Mouse (Mus musculus) neural tube, embryonic 13.5 days (tissue): ENCODE results near the gene Shb. TPM values are rescaled to one million over a fixed set of nuclear protein-coding genes. Genes with fewer than 3 reads are reported as not detected.

Experiments
- ATAC-seq: fragments of 200-750 bp; cut with Nextera tagmentation; 2 replicates; pipeline ENCODE4 v1.8.0; 2017; ENCODE audit warnings: low read depth, mild to moderate bottlenecking, moderate TSS enrichment, moderate library complexity
- H3K27ac ChIP-seq: fragments of 300-500 bp; sonication (generic); replicated peaks from 2 replicates; pipeline ENCODE4 v1.5.1; 2015; ENCODE audit warnings: moderate library complexity, mild to moderate bottlenecking, inconsistent platforms
- H3K27me3 ChIP-seq: fragments of 300-500 bp; sonication (generic); 2 replicates; pipeline ENCODE4 v1.6.1; 2015; ENCODE audit warnings: mild to moderate bottlenecking, inconsistent platforms
- H3K36me3 ChIP-seq: fragments of 300-500 bp; sonication (generic); 2 replicates; pipeline ENCODE4 v1.6.1; 2015; ENCODE audit warnings: mild to moderate bottlenecking, inconsistent platforms
- H3K4me1 ChIP-seq: fragments of 300-500 bp; sonication (generic); replicated peaks from 2 replicates; pipeline ENCODE4 v1.6.1; 2015; ENCODE audit warnings: inconsistent platforms
- H3K4me2 ChIP-seq: fragments of 300-500 bp; sonication (generic); 2 replicates; pipeline ENCODE4 v1.6.1; 2015; ENCODE audit warnings: inconsistent platforms, mild to moderate bottlenecking, moderate library complexity
- H3K4me3 ChIP-seq: fragments of 300-500 bp; sonication (generic); 2 replicates; pipeline ENCODE4 v1.5.1; 2015; ENCODE audit warnings: mild to moderate bottlenecking, inconsistent platforms
- H3K9ac ChIP-seq: fragments of 300-500 bp; sonication (generic); 2 replicates; pipeline ENCODE4 v1.6.1; 2015; ENCODE audit warnings: moderate library complexity, mild to moderate bottlenecking, inconsistent platforms
- H3K9me3 ChIP-seq: fragments of 300-500 bp; sonication (generic); 2 replicates; pipeline ENCODE4 v1.6.1; 2016; ENCODE audit warnings: inconsistent platforms
- WGBS: fragments of 180-500 bp; shearing (Covaris S2); methylation state at CpG from one replicate; pipeline ENCODE4 v1.1.7; 2015; 5-methylcytosine and 5-hydroxymethylcytosine counted together
- polyA plus RNA-seq: library from polyadenylated mRNA; unstranded; fragments of >200 nt; fragmentation: Nextera tagmentation; extraction: Ambion mirVana; gene quantifications from 2 replicates; pipeline ENCODE4 v1.2.1, GENCODE M21; 2015

Gene Shb
- polyA plus RNA-seq, 1 experiment from 2014 or later = 4.0 TPM

GRCm38 (mm10) chr4:45419051-45419450 is 113.2 kb downstream of the Shb start:
- Histone ChIP-seq H3K4me1 (peaks cover 43% of the 10 kb centered on the region), H3K4me2 (no peak overlapping the region), H3K9me3 (no peaks in the 10 kb centered on the region), H3K27ac (no peak overlapping the region), H3K4me3 (no peak overlapping the region), H3K9ac (no peak overlapping the region), H3K36me3 (no peaks in the 10 kb centered on the region), H3K27me3 (no peaks in the 10 kb centered on the region; the same call in 1 of the 2 replicates)
- 88% methylated on average over 4 of the region's 4 CpGs for WGBS
- no peak for ATAC-seq

- WGBS = 28% methylated on average over 11 of the region's 11 CpGs
- Histone ChIP-seq H3K4me1 (peaks cover 36% of the 10 kb centered on the region), H3K9me3 (no peaks in the 10 kb centered on the region), H3K4me2 (peak overlapping the region; percentile 13; the same call in 1 of the 2 replicates), H3K27ac (no peak overlapping the region), H3K9ac (peak overlapping the region; percentile 47), H3K4me3 (no peak overlapping the region; the same call in 1 of the 2 replicates), H3K36me3 (no peaks in the 10 kb centered on the region), H3K27me3 (no peaks in the 10 kb centered on the region; the same call in 1 of the 2 replicates)
- ATAC-seq = peak; percentile 64
Observed at GRCm38 (mm10) chr4:45418229-45418950, 113.9 kb downstream of the Shb start.

- no peaks in the 10 kb centered on the region for H3K9me3 ChIP-seq
- whole genome bisulfite sequencing = 85% methylated on average over 7 of the region's 7 CpGs
- H3K4me2 ChIP-seq = no peak overlapping the region
- peaks cover 28% of the 10 kb centered on the region for H3K4me1 ChIP-seq
- no peaks in the 10 kb centered on the region for H3K36me3 ChIP-seq
- no peak overlapping the region for H3K27ac ChIP-seq
- H3K27me3 ChIP-seq = no peaks in the 10 kb centered on the region; the same call in 1 of the 2 replicates
- no peak overlapping the region for H3K4me3 ChIP-seq
- ATAC-seq = no peak
- no peak overlapping the region for H3K9ac ChIP-seq
Observed at GRCm38 (mm10) chr4:45416314-45416713, 116.0 kb downstream of the Shb start.

DNA sequence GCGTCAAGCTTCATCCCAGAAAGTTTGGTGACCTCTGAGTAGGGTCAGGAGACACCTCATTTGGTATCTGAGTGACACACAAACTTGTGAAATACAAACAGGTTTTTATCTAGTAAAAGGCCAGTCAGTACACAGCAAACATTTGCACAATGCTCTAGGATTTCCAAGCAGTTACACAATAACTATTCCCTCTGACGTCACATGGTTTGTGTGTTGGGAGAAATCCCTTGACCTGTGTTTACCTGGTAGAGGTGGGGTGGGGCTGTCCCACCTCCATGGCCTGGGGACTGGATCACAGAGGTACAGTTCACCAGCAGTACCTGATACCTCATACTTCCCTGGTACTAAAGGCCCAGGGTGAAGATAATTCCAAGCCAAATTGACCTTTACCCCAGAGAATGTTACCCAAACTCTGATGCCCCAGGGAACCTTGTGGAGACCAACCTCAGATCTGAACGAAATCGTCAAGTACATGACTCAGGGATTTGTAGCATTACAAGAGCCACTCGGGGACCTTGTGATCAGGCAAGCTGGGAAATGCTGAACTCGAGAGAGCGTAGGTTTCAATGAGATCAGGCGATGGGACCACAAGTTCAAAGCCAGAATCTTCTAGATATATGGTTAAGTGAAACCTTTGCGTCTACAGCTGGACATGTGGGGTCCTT is 118.5 kb downstream of the Shb start:
- 86% methylated on average over 9 of the region's 9 CpGs for WGBS

DNA sequence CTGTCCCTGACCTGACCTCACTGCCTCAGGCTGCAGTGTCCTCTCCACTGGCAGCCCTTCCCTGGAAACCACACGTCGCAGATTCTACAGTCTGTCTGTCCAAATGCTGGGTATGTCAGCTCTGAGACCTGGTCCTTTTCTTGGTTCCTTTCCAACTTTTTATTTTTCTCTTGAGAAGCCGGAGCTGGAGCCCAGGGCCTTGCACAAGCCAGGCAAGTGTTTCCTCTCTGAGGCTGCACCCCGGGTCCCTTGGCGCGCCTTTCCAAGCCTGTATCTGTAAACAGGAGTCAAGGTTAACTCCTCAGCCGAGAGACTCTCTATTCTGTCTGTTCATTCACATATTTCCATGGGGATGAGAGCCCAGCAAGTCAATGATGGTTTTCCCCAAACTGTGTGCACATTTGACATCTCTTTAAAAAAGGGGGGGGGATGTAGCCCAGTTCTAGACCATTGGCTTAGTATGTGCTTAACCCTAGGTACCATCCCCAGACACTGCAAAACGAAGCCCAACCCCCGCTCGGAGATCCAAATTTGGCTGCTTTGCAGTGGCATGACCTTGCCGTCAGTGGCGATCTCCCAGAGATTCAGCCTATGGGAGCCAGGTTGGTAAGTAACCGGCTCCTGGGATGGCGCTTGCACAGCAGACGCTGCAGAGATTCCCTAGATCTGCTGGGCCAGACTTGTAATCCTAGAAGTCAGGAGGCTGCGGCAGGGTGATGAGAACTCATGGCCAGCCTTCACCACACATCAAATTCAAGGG is 119.7 kb downstream of the Shb start:
- WGBS = 75% methylated on average over 16 of the region's 16 CpGs
- Histone ChIP-seq H3K4me2 (no peak overlapping the region), H3K9me3 (no peaks in the 10 kb centered on the region), H3K36me3 (no peaks in the 10 kb centered on the region), H3K27ac (no peak overlapping the region), H3K9ac (no peak overlapping the region), H3K4me1 (peaks cover 9% of the 10 kb centered on the region), H3K27me3 (no peaks in the 10 kb centered on the region; the same call in 1 of the 2 replicates), H3K4me3 (no peak overlapping the region)
- ATAC-seq = no peak

More for the DNA sequence above, 118.5 kb downstream of the Shb start:
- Histone ChIP-seq H3K9me3 (no peaks in the 10 kb centered on the region), H3K9ac (no peak overlapping the region), H3K4me1 (peaks cover 15% of the 10 kb centered on the region), H3K4me2 (no peak overlapping the region), H3K4me3 (no peak overlapping the region), H3K27ac (no peak overlapping the region), H3K27me3 (no peaks in the 10 kb centered on the region; the same call in 1 of the 2 replicates), H3K36me3 (no peaks in the 10 kb centered on the region)
- no peak for ATAC-seq

- Histone ChIP-seq H3K9me3 (no peaks in the 10 kb centered on the region), H3K4me2 (no peak overlapping the region), H3K27ac (no peak overlapping the region), H3K4me1 (peaks cover 22% of the 10 kb centered on the region), H3K27me3 (no peaks in the 10 kb centered on the region), H3K4me3 (no peak overlapping the region), H3K36me3 (no peaks in the 10 kb centered on the region), H3K9ac (no peak overlapping the region)
- no peak for ATAC-seq
- WGBS = 94% methylated on average over 8 of the region's 8 CpGs
Observed at GRCm38 (mm10) chr4:45411181-45411790, 121.0 kb downstream of the Shb start.

DNA sequence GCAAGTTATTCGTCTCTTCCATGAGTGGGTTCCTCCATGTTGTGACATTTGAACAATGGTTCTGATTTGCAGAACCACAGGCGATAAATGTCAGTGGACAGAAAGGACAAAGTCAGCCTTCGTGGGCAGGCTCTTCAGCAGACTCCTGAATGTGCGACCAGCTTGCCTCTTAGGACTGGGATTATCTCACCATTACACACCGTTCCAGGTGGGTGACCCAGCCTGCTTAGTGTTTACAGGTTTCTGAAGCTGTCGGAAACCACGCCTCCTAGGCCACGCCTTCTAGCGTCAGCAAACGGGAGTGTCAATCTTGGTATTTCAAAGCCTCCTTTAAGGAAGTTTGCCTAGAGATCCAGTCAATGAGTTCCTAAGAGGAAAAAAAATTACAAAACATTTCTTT is 123.0 kb downstream of the Shb start:
- H3K9ac ChIP-seq = peak overlapping the region; percentile 99
- H3K4me3 ChIP-seq = peak overlapping the region; percentile 97
- 1% methylated on average over 10 of the region's 10 CpGs for WGBS
- H3K4me1 ChIP-seq = peaks cover 35% of the 10 kb centered on the region
- H3K4me2 ChIP-seq = peak overlapping the region; percentile 93
- no peaks in the 10 kb centered on the region for H3K9me3 ChIP-seq
- H3K36me3 ChIP-seq = peaks cover 4% of the 10 kb centered on the region
- peak overlapping the region; percentile 95 for H3K27ac ChIP-seq
- ATAC-seq = peak; percentile 48; the same call in 1 of the 2 replicates
- H3K27me3 ChIP-seq = no peaks in the 10 kb centered on the region

GRCm38 (mm10) chr4:45408427-45409132 is 123.7 kb downstream of the Shb start, which contains the start of gene Slc25a51:
TSS of gene Slc25a51 (minus strand) at chr4:45408766.
- Histone ChIP-seq H3K9ac (peak within 1 kb of the TSS; percentile 99), H3K4me3 (peak within 1 kb of the TSS; percentile 97), H3K4me1 (peaks cover 36% of the 10 kb centered on the region), H3K9me3 (no peaks in the 10 kb centered on the region), H3K4me2 (peak within 1 kb of the TSS; percentile 93), H3K27ac (peak within 1 kb of the TSS; percentile 95), H3K27me3 (no peaks in the 10 kb centered on the region), H3K36me3 (peaks cover 11% of the 10 kb centered on the region)
- ATAC-seq = peak; percentile 98
- WGBS = under 1% methylated on average over 63 of the region's 67 CpGs

GRCm38 (mm10) chr4:45407703-45408334 is 124.5 kb downstream of the Shb start:
- peaks cover 19% of the 10 kb centered on the region for H3K36me3 ChIP-seq
- H3K4me2 ChIP-seq = peak overlapping the region; percentile 93
- peak overlapping the region; percentile 95 for H3K27ac ChIP-seq
- no peaks in the 10 kb centered on the region for H3K27me3 ChIP-seq
- WGBS = 1% methylated on average over 19 of the region's 19 CpGs
- peaks cover 43% of the 10 kb centered on the region for H3K4me1 ChIP-seq
- peak; percentile 44; the same call in 1 of the 2 replicates for ATAC-seq
- H3K9me3 ChIP-seq = no peaks in the 10 kb centered on the region
- H3K4me3 ChIP-seq = peak overlapping the region; percentile 97
- H3K9ac ChIP-seq = peak overlapping the region; percentile 99

GRCm38 (mm10) chr4:45407001-45407702 is 125.1 kb downstream of the Shb start:
- peak overlapping the region; percentile 93 for H3K4me2 ChIP-seq
- H3K4me1 ChIP-seq = peaks cover 47% of the 10 kb centered on the region
- peak overlapping the region; percentile 97 for H3K4me3 ChIP-seq
- no peaks in the 10 kb centered on the region for H3K9me3 ChIP-seq
- H3K27ac ChIP-seq = peak overlapping the region; percentile 95; the same call in 1 of the 2 replicates
- peaks cover 25% of the 10 kb centered on the region for H3K36me3 ChIP-seq
- H3K9ac ChIP-seq = peak overlapping the region; percentile 99
- no peak for ATAC-seq
- no peaks in the 10 kb centered on the region for H3K27me3 ChIP-seq
- 55% methylated on average over 5 of the region's 5 CpGs for WGBS
